Mouse (Mus musculus): Measurements from ENCODE around the gene Rbms1.

The Rbms1 gene

DNA sequence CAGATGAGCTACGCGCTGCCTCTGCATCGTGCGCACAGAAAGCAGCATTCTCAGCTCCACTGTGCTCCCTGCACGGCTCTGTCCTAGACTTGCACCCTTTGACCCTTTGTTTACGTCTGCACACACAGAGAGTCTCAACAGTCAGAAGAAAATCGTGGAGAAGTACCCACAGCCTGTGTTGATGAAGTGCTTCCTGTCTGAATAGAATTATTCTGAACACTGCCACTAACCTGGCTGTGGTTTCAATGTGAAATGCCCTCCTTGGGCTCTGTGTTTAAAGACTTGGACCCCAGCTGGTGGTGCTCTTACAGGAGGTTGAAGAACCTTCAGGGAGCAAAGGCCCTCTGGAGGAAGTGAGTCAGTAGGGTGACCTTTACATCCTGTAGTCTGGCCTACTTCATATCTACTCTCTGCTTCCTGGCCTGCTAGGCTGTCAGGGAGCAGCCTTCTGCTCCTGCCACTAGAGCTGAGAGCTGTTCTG is 153.5 kb downstream of the Rbms1 start:
- no peak for DNase-seq (ENCODE audit: low spot score in 2 of 2)

DNA sequence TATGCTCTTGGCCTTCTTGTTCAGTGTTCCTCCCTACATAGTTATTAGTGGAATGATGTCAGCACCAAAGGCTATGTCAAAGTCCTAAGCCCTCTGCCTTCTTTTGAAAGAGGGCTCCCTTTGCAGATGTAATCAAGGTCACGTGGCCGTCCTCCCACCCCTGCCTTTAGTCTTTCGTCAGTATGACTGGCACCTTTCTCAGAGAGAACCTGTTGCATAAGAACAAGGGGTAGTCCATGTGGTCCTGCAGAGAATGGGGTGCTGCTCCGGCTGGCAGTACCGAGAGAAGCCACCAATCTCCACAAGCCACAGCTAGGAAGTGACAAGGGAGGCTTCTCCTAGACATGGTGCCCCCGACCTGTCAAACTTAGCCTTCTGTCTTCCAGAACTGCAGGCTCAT is 154.2 kb downstream of the Rbms1 start:
- DNase-seq (ENCODE audit: low spot score in 2 of 2): no peak

DNA sequence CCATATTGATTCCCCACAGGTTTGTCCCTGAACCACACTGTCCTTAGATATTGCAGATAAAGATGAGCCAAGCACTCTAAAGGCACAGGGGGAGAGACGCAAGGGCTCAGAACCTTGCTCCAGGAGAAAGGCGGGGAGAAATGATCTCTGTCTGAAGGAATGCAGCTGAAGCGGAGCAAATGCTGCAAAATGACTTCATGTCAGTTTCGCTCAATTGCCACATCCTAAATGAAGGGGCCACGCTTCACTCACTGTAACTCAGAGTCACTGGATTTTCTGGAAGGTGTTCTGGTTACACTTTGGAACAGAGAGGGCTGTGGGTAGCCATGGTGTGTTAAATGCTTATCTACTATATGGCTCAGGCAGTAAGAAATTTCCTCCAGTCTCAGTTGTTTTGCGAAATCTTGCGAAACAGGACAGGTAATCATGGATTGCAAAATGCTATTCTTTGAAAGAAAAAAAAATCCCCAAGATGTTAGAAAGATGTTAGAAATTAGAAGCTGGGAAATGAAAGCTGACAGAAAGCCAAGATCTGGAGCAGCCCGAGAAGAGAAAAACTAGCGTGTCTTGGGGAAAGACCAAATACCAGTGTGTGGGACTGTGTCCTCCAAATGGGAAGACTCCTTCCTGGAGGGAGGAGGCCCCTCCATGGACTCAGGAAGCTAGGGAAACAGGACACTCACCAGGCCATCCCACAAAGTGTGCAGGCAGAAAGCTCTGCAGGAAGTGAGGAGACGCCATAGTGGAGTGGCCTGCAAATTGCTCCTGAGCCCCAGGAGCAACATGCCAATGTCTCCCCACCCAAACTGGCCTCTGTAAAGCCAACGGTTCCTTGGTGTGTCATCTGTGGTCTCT is 155.4 kb downstream of the Rbms1 start:
- no peak for DNase-seq (ENCODE audit: low spot score in 2 of 2)

DNA sequence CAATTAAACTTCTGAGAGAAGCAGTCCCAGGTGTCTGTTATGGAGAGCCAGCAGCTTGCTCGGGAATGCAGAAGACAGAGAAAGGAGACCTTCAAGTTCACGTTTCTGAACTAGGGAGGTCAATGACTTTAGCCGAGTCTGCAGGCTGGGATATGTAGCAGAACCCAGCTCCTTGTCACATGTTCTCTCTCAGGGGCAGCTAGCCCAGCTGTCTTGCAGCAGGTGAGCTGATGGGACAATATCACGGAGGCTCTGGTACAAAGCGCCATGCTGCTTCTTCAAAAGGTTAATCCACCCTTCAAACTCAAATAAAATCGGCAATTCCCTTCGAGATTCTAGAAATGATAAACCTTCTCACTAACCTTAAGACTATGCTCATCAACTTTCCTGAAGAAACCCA is 158.2 kb downstream of the Rbms1 start:
- no peak for DNase-seq (ENCODE audit: low spot score in 2 of 2)

DNA sequence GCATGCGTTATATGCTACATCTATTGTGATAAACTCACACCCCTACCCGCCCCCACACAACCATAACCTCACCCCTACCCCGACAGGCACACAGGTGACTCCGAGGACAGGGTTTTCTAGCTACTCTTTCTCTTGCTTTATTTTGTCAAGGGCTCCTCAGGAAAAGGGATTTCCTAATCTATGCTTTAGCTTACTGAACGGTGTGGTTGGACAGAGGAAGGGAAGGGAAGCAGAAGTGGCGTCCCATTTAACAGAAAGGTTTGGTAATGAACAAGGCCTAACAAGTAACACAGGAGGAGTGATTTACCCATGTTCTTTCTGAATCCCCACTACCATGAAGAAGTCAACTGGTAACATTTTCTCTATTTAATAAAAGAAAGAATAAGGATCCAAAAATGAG is 159.6 kb downstream of the Rbms1 start:
- DNase-seq (ENCODE audit: low spot score in 2 of 2): no peak

DNA sequence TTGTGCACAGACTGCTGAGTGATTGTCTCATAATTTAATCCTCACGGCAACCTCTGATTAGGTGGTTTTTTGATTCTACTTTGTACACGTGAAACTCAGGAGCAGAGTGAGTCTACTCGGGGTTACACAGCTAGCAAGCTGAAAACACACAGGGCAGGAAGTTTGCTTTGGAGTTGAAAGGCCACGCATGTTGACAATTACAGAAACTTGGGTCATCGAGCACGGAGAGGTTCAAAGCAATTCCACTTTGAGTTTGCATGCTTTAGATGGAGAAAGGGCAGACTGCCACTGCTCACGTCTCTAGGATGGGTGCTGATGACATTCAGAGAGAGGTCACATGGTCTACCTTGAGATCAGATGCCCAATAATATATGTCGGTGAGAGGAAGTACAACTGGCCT is 160.2 kb downstream of the Rbms1 start:
- DNase-seq (ENCODE audit: low spot score in 2 of 2): no peak

DNA sequence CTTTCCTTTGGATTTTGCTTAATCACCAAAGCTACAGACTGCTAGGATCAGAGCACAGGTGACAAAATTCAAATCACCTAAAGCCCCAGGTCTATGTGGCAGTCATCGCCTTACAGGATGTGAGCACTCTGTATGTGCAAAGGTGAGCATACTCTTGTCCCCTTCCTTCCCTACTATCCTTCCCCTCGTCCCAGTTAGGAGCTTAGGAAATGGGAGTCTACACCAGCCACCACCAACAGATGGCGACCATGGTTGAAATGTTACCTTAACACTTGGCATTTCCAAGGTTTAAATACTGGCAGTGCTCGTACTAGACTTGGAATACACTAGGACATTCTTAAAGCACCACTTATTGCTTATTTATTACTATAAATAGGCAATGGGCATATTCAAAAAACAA is 160.8 kb downstream of the Rbms1 start:
- peak in 1 of 2 experiments; percentile 49 for DNase-seq (ENCODE audit: low spot score in 2 of 2)

DNA sequence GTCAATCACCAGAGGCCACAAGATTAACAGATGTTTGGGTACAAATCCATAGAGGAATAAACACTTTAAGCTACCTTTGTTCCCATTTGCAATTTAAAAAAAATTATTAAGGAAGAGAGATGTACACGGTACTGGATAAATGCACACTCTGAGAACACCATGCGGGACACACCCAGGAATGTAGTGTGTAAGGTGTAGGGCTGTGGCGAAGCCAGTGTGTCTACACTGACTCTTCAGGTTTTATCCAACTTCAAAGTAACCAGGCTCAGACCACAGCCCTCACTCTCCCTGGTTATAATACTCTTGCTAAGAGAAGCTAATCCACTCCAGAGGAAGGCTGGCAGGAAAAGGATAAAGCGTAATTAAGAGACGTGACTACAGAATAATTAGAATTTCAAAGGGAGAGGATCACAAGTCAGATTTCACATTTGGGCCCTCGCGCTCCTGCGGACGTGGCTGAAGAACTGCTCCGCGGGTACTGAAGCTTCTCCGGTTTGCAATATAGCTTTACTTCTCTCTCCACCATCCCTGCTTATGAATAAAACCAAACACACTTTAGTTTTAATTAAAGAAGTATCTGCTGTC is 161.3 kb downstream of the Rbms1 start:
- DNase-seq (ENCODE audit: low spot score in 2 of 2): no peak

DNA sequence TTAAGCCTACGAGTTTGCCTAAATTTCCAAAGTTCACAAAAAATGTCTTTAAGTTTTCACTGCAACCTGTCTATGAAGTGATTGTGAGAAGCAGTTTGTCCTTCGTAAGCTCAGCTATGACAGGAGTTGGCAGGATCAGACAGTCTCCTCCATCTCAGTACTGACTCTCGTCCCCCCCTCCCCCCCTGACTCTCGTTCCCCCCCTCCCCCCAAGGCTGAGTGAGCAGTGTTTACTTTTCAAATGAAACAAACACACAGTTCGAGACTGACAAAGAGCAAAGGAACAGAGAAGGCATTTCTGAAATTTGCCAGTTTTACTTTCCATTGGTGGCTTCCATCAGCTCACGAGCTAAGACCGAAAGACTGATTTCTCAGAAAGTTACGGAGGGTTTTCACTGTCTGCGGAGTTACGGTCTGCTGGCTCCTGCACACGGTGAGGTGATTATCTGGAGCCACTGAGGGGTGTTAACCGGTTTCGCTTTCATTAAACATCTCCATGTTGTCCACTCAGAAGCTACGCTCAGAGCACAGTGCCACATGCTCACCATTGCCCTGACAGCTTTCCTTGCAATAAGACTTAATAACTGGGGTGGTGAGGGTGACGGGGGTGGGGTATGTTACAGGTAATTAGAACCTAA is 162.0 kb downstream of the Rbms1 start:
- no peak for DNase-seq (ENCODE audit: low spot score in 2 of 2)

DNA sequence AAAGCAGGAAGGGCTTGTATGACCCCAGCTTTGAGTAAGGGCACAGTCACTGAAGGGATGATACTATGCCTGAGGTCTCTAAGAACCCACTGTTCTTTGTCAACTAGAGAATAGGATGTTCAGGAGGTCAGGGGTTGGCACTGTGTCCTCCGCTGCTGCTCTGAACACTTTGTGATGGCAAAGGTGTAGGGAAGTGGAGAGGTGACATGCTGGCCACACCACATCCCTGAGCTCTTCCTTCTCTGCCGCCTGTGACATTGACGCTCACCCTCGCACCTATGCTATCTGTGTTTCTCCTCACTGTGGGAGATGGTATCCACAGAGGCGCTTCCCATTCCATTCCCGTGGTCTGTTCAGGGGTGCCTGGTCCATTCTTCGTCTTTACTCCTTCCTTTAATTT is 163.2 kb downstream of the Rbms1 start:
- no peak for DNase-seq (ENCODE audit: low spot score in 2 of 2)

DNA sequence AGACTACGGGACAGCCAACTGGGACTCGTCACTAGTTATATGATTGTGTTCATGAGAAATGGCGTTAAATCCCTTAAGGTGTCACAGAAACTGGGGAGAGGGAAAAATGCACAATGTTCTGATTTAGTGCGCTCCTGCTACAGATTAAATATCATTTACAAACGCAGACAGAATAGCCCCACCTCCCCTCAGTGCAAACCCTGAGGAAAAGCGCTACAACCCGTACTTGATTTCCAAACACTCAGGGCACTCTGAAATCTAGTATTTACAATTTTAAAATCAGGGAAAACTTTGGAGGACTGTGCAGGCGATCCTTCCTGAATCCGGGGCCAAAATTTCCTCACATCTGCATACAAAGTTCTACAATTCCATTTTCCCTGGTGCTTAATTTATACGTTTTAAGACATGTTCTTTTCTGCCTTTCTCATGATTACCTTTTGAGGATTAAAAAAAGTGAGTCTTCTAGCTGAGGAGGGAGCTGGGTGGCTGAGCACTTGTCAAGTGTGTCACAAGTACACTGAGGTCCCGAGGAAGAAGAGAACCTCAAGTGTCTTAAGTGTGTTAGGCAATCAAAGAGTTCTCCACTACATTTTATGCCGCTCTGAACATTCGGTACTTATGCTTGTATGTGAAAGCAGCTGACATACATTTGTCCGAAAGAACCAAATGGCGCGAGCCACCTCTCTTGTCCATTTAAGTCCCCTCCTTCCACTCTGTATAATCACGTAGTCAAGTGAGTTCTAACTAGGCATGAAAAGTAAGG is 164.0 kb downstream of the Rbms1 start:
- DNase-seq (ENCODE audit: low spot score in 2 of 2): no peak

DNA sequence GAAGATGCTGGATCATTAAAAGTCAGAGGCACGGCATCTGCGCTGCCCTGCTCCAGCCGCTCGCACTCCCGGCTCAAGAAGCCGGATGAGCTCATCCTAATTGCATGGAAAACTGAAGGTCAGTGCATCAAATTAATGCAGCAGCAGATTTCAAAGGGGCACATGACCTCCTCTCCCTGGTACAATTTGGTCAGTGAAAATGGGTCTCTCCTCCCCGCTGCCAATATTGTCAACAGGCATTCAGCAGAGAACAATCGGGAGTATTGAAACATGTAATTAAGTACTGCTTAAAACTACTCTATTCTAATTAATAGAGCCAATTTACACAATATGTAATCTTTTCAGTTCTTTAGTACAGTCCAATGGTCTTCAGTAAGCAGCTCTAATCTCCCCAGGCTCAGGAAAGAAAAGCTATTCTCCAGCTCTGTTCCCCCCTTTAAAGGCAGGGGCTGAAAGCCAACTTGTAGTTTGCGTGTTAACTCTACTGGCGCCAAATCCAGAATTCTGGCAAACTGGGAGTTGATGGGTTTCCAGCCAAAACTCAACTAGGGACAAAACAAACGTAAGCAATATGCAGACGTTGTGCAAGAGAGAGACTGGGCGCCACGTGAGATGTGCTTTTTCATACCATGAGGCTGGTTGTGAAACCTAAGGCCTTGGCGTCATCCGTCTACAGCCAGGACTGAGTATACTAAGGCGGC is 165.9 kb downstream of the Rbms1 start:
- no peak for DNase-seq (ENCODE audit: low spot score in 2 of 2)

DNA sequence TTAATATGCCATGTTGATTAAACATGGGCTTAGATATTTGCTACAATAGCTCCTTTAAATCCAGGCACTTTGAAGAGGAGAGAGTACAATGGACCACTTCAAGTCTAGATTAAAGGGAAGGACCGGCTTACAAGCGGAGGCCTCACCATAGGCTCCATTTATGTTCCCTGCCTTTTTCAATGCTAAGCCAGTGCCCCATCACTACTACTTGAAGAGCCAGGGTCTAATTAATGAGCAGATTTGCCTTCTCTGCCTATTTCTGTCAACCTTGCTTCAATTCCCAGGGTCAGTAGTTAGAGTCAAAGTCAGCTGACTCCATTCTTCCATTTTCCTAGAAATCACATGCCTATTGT is 166.4 kb downstream of the Rbms1 start:
- no peak for DNase-seq (ENCODE audit: low spot score in 2 of 2)

DNA sequence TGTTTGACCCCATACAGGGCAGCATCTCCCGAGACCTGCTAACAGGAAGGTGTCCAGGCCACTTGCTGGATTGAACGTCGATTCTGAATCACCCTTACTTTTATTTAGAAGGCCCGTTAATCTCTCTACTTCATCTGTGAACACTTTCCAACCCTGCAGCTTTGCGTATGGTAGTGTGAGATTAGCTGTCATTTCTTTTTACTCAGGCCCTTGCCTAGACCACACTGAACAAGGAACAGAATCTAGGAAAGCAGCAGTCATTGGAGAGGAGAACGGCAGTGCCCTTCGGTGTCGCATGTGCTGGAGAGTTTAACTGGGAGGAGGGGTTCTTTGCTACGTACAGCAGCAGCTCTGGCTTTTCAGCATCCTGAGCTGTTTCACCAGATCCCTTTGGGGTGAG is 167.1 kb downstream of the Rbms1 start:
- DNase-seq (ENCODE audit: low spot score in 2 of 2): no peak

DNA sequence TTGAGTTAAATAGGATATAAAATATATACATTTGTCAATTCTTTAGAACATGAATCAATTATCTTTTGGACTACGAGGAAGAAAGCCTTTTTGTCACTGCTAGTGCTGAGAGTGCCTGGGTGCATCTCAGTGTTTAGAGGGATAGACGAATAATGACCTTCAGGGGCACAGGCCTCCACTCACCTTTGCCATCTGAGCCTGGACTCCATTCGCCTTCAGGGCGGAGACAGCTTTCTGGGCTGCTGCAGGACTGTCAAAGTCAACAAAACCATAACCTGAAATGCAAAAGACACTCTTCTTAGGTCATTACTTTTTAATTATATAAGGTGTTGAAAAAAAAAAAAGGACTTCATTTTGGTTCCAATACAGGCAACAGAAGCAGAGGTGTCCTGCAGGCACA is 170.5 kb downstream of the Rbms1 start:
- no peak for DNase-seq (ENCODE audit: low spot score in 2 of 2)

DNA sequence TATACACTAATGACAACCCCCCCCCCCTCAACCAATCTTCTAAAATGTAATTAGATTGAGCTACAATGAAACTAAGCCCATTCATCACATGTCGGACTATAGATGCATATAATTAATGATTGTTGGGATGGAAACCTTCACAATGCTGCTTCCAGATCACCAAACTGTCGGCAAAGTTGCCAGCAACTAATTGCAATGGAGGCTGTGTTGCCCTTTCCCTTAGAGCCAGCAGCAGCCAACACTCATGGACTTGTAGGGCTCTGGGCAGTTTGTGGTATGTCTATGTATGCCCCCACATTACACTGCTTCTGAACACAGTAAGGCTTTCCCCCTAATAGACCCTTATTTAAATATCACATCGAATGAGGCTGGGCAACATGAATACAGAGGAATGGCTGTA is 173.9 kb downstream of the Rbms1 start:
- no peak for DNase-seq (ENCODE audit: low spot score in 2 of 2)

DNA sequence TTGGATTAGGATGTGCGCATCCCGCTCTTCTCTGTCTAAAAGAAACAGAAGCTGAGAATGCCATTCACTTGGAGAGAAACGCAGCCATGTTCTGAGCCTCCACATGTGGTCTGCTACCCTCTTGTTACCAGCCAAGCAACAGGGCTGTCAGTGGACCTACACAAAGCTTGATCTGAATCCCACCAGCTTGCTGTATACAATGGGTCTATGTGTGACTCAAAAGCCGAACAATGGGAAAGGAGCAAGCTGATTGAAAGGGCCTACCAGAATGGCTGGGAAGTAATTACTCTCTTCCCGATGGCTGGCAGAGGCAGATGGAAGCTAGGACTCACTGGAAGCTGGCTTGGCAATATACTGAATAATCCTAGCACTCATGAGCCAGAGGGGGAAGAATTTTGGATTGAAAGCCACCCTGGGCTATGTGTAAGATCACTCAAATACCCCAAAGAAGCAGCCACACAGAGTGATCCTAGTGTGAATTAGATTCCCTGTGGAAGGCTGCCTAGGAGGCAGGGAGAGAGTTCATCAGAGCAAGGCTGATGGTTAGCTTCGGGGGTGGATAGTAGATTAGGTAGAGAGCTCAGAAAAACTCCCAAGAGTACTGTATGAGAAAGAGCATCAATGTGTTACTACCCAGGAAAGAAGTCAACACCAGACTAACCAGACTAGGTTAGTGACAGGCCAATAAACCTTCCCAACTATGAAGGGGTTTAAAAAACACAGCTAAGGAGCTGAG is 174.7 kb downstream of the Rbms1 start:
- DNase-seq (ENCODE audit: low spot score in 2 of 2): no peak

DNA sequence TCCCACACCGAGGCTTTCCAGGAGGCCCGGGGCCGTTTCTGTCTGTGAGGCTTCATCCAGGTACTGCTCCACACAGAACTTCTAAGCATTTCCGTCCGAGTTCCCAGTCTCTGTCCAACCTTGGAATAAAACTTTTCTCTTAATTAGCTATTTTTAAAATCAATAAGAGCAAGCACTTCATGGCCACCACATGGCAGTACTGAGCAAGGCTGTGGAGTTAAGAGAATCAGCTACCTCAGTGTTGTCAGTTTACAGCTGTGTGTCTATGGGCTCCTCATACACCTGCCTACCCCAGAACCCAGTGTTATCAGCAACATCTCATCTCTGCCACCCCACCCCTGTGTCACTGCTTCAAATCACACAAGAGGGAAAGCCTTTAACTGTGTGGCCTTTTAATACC is 175.9 kb downstream of the Rbms1 start:
- no peak for DNase-seq (ENCODE audit: low spot score in 2 of 2)

DNA sequence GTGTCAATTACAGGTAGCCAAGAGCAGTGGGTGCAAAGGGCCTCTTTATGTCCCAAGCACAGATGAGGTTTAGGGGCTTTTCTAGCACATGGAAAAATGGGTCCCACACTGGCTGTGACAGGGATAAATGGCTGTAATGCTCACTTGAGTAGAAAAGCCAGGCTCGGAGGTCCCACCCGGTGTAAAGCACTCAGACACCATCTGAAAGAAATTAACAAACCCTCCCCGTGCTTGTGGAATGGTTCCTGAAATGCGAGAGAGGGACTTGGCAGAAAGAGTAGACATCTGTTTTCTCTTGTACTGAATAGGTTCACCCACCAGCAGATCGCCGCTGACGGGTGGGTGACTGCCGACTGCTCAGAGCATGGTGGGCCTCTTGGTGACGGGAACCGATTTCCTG is 176.7 kb downstream of the Rbms1 start:
- peak; percentile 33 to 57 for DNase-seq (ENCODE audit: low spot score in 2 of 2)

DNA sequence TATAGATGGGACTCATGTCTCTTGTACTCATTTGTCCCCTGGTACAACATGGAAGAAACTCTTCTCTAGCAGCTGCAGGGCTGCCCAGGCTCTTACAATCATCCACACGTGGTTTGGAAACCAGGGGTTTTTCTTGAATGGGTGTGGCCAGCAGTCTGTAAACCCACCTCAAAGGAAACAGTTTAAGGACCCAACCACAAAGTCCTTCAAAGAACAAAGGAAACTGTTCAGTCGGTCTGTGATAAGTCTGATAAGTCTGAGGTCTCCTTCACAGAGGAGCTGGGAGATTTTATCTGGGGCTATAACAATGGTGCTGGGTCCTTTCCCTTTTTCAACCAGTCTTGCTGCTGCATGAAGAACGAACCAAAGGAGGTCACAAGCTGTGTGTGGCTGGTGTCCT is 188.5 kb downstream of the Rbms1 start:
- no peak for DNase-seq (ENCODE audit: low spot score in 2 of 2)

DNA sequence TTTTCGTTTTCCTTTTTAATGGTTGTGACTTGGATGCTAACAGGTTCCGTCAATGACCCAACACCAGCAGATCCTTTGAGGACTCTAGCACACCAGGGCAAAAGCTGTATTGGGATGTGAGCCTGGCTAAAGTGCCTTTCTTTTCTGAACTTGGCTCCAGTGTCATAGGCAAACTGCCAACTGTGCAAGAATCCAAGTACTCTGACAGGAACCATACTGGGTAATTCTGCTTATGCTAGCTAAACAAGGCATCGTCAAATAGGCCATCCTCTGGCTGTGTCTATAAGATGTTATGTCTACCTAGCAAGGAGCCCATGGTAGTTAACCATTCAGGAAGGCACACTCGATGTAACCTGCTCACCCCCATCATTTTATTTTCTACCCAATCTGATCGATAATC is 189.4 kb downstream of the Rbms1 start:
- peak in 1 of 2 experiments; percentile 40 for DNase-seq (ENCODE audit: low spot score in 2 of 2)
